ENCODE assay signal across 20 mouse cellular contexts in genomic region chr11:94674984-94675383, GRCm38 (mm10). TPM values are rescaled to one million over a fixed set of nuclear protein-coding genes. Genes with fewer than 3 reads are reported as not detected.
A peak's percentile ranks its signal among the peaks of the same experiment; 100 is the strongest.
DNase-seq lines count a peak whose midpoint lies in the region; ATAC-seq lines count a peak whose summit lies in the region.
"Had no signal": no experiment of that assay in that cellular context is flagged by ENCODE, and none has a peak within 500 bp of the region (broad histone marks: within the 10 kb centered on the region; RNA-seq: fewer than 3 reads in every experiment).

No protein-coding gene starts in this region.

- 75% methylated on average over 5 of the region's 5 CpGs for WGBS in kidney, embryonic 14.5 days
- WGBS in embryonic facial prominence, embryonic 13.5 days = 76% methylated on average over 5 of the region's 5 CpGs

- no peaks in the 10 kb centered on the region for H3K9me3 ChIP-seq in kidney, embryonic 14.5 days (ENCODE audit: control insufficient read depth, low read length)
- no peaks in the 10 kb centered on the region for H3K9me3 ChIP-seq in megakaryocyte, embryonic 14.5 days
- no peaks in the 10 kb centered on the region for H3K9me3 ChIP-seq in embryonic facial prominence, embryonic 13.5 days
- H3K9me3 ChIP-seq: G1E; heart, embryonic 13.5 days; hindbrain, embryonic 10.5 days had no signal

- H3K4me2 ChIP-seq in kidney, embryonic 14.5 days (replicated peaks; ENCODE audit: low read depth, low read length) = no peak overlapping the region
- peak overlapping the region; percentile 82 for H3K4me2 ChIP-seq in embryonic facial prominence, embryonic 13.5 days

- H3K36me3 ChIP-seq in kidney, embryonic 14.5 days (ENCODE audit: control insufficient read depth, insufficient read depth, low read length) = peaks cover 6% of the 10 kb centered on the region
- H3K36me3 ChIP-seq in megakaryocyte, embryonic 14.5 days (replicated peaks; ENCODE audit: low read length) = peaks cover 20% of the 10 kb centered on the region
- peaks cover 15% of the 10 kb centered on the region for H3K36me3 ChIP-seq in embryonic facial prominence, embryonic 13.5 days

- H3K9ac ChIP-seq in kidney, embryonic 14.5 days (ENCODE audit: low read depth, low read length) = 0 out of 2 replicates have a peak overlapping the region, but pooled peaks have one; percentile 23
- H3K9ac ChIP-seq in embryonic facial prominence, embryonic 13.5 days = peak overlapping the region; percentile 46; the same call in 1 of the 2 replicates
- H3K9ac ChIP-seq: liver, embryonic 14.5 days had no signal

- ATAC-seq in kidney, embryonic 14.5 days (ENCODE audit: low FRiP score, low TSS enrichment) = no peak
- no peak for ATAC-seq in megakaryocyte, adult 5-6 weeks (ENCODE audit: poor library complexity, severe bottlenecking)
- ATAC-seq in embryonic facial prominence, embryonic 13.5 days (ENCODE audit: insufficient number of reproducible peaks, insufficient read depth, low FRiP score, low TSS enrichment, low read depth) = no peak

- no peak overlapping the region for H3K27ac ChIP-seq in kidney, embryonic 14.5 days (ENCODE audit: low read depth, low read length)
- no peak overlapping the region for H3K27ac ChIP-seq in brown adipose tissue, adult 24 weeks (replicated peaks; ENCODE audit: low read depth, low read length)
- no peak overlapping the region for H3K27ac ChIP-seq in embryonic facial prominence, embryonic 13.5 days
- H3K27ac ChIP-seq: heart, embryonic 13.5 days; liver, embryonic 14.5 days; macrophage had no signal

- no peak overlapping the region for H3K4me3 ChIP-seq in kidney, embryonic 14.5 days (ENCODE audit: low read length)
- H3K4me3 ChIP-seq in megakaryocyte, embryonic 14.5 days (replicated peaks) = peak overlapping the region; percentile 64
- H3K4me3 ChIP-seq in brown adipose tissue, adult 24 weeks (ENCODE audit: insufficient read depth, low read depth, low read length) = peak overlapping the region; percentile 8; the same call in 1 of the 2 replicates
- no peak overlapping the region for H3K4me3 ChIP-seq in embryonic facial prominence, embryonic 13.5 days
- H3K4me3 ChIP-seq: myocyte had no signal

- H3K27me3 ChIP-seq in kidney, embryonic 14.5 days (ENCODE audit: control insufficient read depth, insufficient read depth, low read length) = no peaks in the 10 kb centered on the region
- peaks cover 17% of the 10 kb centered on the region for H3K27me3 ChIP-seq in megakaryocyte, embryonic 14.5 days (replicated peaks)
- H3K27me3 ChIP-seq in embryonic facial prominence, embryonic 13.5 days = no peaks in the 10 kb centered on the region
- H3K27me3 ChIP-seq: heart, embryonic 13.5 days had no signal

- DNase-seq in kidney, postnatal 14 days = no peak
- DNase-seq in thymus, postnatal 25 days = no peak
- DNase-seq: adrenal gland, adult 2 months; right cerebral cortex, postnatal 25 days had no signal

- H3K4me1 ChIP-seq in kidney, embryonic 14.5 days (ENCODE audit: control insufficient read depth, insufficient read depth, low read length) = peaks cover 21% of the 10 kb centered on the region
- peaks cover 57% of the 10 kb centered on the region for H3K4me1 ChIP-seq in megakaryocyte, embryonic 14.5 days
- H3K4me1 ChIP-seq in brown adipose tissue, adult 24 weeks (ENCODE audit: control insufficient read depth, insufficient read depth, insufficient read length, low read length) = peaks cover 24% of the 10 kb centered on the region
- peaks cover 44% of the 10 kb centered on the region for H3K4me1 ChIP-seq in embryonic facial prominence, embryonic 13.5 days

RNA-seq across cellular contexts. Expression of gene Xylt2, which starts 2.3 kb away (rescaled TPM):
- polyA plus RNA-seq in kidney, embryonic 14.5 days (2014; fragmentation: Nextera tagmentation; extraction: Ambion mirVana) = 16.8 and 18.5 TPM in 2 replicates
- polyA plus RNA-seq in megakaryocyte, embryonic 14.5 days (2012; ENCODE audit: insufficient read depth, low replicate concordance) = 5.2 and 18.2 TPM in 2 replicates
- total RNA-seq in megakaryocyte, adult 5-6 weeks (2015) = 2.3 and 2.9 TPM in 2 replicates
- total RNA-seq in megakaryocyte, adult 5-6 weeks (2017) = 4.3 and 8.1 TPM in 2 replicates
- 5.6 and 8.2 TPM in 2 replicates for polyA plus RNA-seq in brown adipose tissue, adult 24 weeks (2012; ENCODE audit: insufficient read depth, insufficient read length, missing spikeins)
- polyA plus RNA-seq in embryonic facial prominence, embryonic 13.5 days (2015; fragmentation: Nextera tagmentation; extraction: Ambion mirVana) = 24.5 and 25.5 TPM in 2 replicates

RNA-seq across cellular contexts. Expression of gene Eme1, which starts 21.2 kb away (rescaled TPM):
- 29.9 and 33.6 TPM in 2 replicates for polyA plus RNA-seq in kidney, embryonic 14.5 days (2014; fragmentation: Nextera tagmentation; extraction: Ambion mirVana)
- 6.0 and 9.3 TPM in 2 replicates for polyA plus RNA-seq in megakaryocyte, embryonic 14.5 days (2012; ENCODE audit: insufficient read depth, low replicate concordance)
- total RNA-seq in megakaryocyte, adult 5-6 weeks (2015) = 4.9 and 6.7 TPM in 2 replicates
- 20.2 and 28.4 TPM in 2 replicates for total RNA-seq in megakaryocyte, adult 5-6 weeks (2017)
- not detected in 2 replicates for polyA plus RNA-seq in brown adipose tissue, adult 24 weeks (2012; ENCODE audit: insufficient read depth, insufficient read length, missing spikeins)
- polyA plus RNA-seq in embryonic facial prominence, embryonic 13.5 days (2015; fragmentation: Nextera tagmentation; extraction: Ambion mirVana) = 23.5 and 26.4 TPM in 2 replicates
- total RNA-seq: left cerebral cortex, postnatal 36 days had no signal

RNA-seq across cellular contexts. Expression of gene Mrpl27, which starts 21.4 kb away (rescaled TPM):
- polyA plus RNA-seq in kidney, embryonic 14.5 days (2014; fragmentation: Nextera tagmentation; extraction: Ambion mirVana) = 154 and 193 TPM in 2 replicates
- polyA plus RNA-seq in megakaryocyte, embryonic 14.5 days (2012; ENCODE audit: insufficient read depth, low replicate concordance) = 5.8 and 93.0 TPM in 2 replicates
- total RNA-seq in megakaryocyte, adult 5-6 weeks (2015) = 38.0 and 49.5 TPM in 2 replicates
- total RNA-seq in megakaryocyte, adult 5-6 weeks (2017) = 39.0 and 45.9 TPM in 2 replicates
- polyA plus RNA-seq in brown adipose tissue, adult 24 weeks (2012; ENCODE audit: insufficient read depth, insufficient read length, missing spikeins) = 138 and 145 TPM in 2 replicates
- 144 and 153 TPM in 2 replicates for polyA plus RNA-seq in embryonic facial prominence, embryonic 13.5 days (2015; fragmentation: Nextera tagmentation; extraction: Ambion mirVana)

RNA-seq across cellular contexts. Expression of gene Gm11541, which starts 29.3 kb away (rescaled TPM):
- polyA plus RNA-seq in kidney, embryonic 14.5 days (2014; fragmentation: Nextera tagmentation; extraction: Ambion mirVana) = 0.23 and 0.99 TPM in 2 replicates
- polyA plus RNA-seq in megakaryocyte, embryonic 14.5 days (2012; ENCODE audit: insufficient read depth, low replicate concordance) = not detected in 2 replicates
- not detected in 2 replicates for total RNA-seq in megakaryocyte, adult 5-6 weeks (2015)
- total RNA-seq in megakaryocyte, adult 5-6 weeks (2017) = not detected in 2 replicates
- not detected in 2 replicates for polyA plus RNA-seq in brown adipose tissue, adult 24 weeks (2012; ENCODE audit: insufficient read depth, insufficient read length, missing spikeins)
- 1.2 and 1.4 TPM in 2 replicates for polyA plus RNA-seq in embryonic facial prominence, embryonic 13.5 days (2015; fragmentation: Nextera tagmentation; extraction: Ambion mirVana)
- total RNA-seq: adrenal gland, adult 2 months; gastrocnemius, postnatal 4 days; layer of hippocampus, postnatal 10 days; left cerebral cortex, postnatal 36 days had no signal
- polyA plus RNA-seq: adrenal gland, adult 2 months; cerebellum, adult 2 months; cortical plate, adult 2 months; G1E; heart, embryonic 13.5 days; hindbrain, embryonic 10.5 days; liver, embryonic 14.5 days; macrophage; myocyte had no signal

RNA-seq across cellular contexts. Expression of gene Lrrc59, which starts 45.4 kb away (rescaled TPM):
- 118 and 197 TPM in 2 replicates for polyA plus RNA-seq in kidney, embryonic 14.5 days (2014; fragmentation: Nextera tagmentation; extraction: Ambion mirVana)
- polyA plus RNA-seq in megakaryocyte, embryonic 14.5 days (2012; ENCODE audit: insufficient read depth, low replicate concordance) = 85.5 and 96.0 TPM in 2 replicates
- total RNA-seq in megakaryocyte, adult 5-6 weeks (2015) = 48.5 and 48.9 TPM in 2 replicates
- total RNA-seq in megakaryocyte, adult 5-6 weeks (2017) = 79.1 and 81.3 TPM in 2 replicates
- polyA plus RNA-seq in brown adipose tissue, adult 24 weeks (2012; ENCODE audit: insufficient read depth, insufficient read length, missing spikeins) = 60.1 and 63.6 TPM in 2 replicates
- polyA plus RNA-seq in embryonic facial prominence, embryonic 13.5 days (2015; fragmentation: Nextera tagmentation; extraction: Ambion mirVana) = 205 and 211 TPM in 2 replicates

Comparison
In these comparisons a context has a peak if more than half of its experiments do, and no peak if none do; other contexts are left out.
1. H3K4me3 ChIP-seq: peak in megakaryocyte, embryonic 14.5 days (single experiment) and brown adipose tissue, adult 24 weeks (single experiment); none in kidney, embryonic 14.5 days (single experiment) and embryonic facial prominence, embryonic 13.5 days (single experiment).